Mouse (Mus musculus) liver, adult 2 months (tissue): ENCODE measurements around the gene Tmem106c. TPM values are rescaled to one million over a fixed set of nuclear protein-coding genes. Genes with fewer than 3 reads are reported as not detected.

Experiments used
- DNase-seq: peaks from one replicate; pipeline ENCODE4 v3.0.0-alpha.2; 2011; ENCODE audit warnings: low read depth, low spot score; ENCODE audit errors: extremely low read depth
- H3K27ac ChIP-seq: fragments of 200-500 bp; replicated peaks from 2 replicates; pipeline ENCODE4 v1.5.1; 2012; ENCODE audit warnings: low read depth, mild to moderate bottlenecking, control low read depth, inconsistent platforms, low read length; ENCODE audit not compliant: insufficient read depth
- H3K27me3 ChIP-seq: fragments of 200-500 bp; 2 replicates; pipeline ENCODE4 v1.6.1; 2012; ENCODE audit warnings: mild to moderate bottlenecking, moderate library complexity, low read length, inconsistent platforms; ENCODE audit not compliant: control insufficient read depth, insufficient read depth
- H3K36me3 ChIP-seq: fragments of 200-500 bp; 2 replicates; pipeline ENCODE4 v1.6.1; 2012; ENCODE audit warnings: low read length, inconsistent platforms; ENCODE audit not compliant: control insufficient read depth, insufficient read depth
- H3K4me1 ChIP-seq: fragments of 200-500 bp; 2 replicates; pipeline ENCODE4 v1.6.1; 2011; ENCODE audit warnings: low read length; ENCODE audit not compliant: control insufficient read depth, insufficient read depth
- H3K4me3 ChIP-seq: fragments of 200-500 bp; 2 replicates; pipeline ENCODE4 v1.5.1; 2011; ENCODE audit warnings: low read depth, mild to moderate bottlenecking, control low read depth, low read length, moderate library complexity; ENCODE audit not compliant: insufficient read depth
- H3K79me2 ChIP-seq: fragments of 200-500 bp; 2 replicates; pipeline ENCODE4 v1.6.1; 2012; ENCODE audit warnings: inconsistent platforms, mild to moderate bottlenecking, low read length, moderate library complexity; ENCODE audit not compliant: control insufficient read depth, insufficient read depth
- H3K9ac ChIP-seq: fragments of 200-500 bp; 2 replicates; pipeline ENCODE4 v1.6.1; 2012; ENCODE audit warnings: low read depth, mild to moderate bottlenecking, control low read depth, inconsistent platforms, low read length
- CTCF ChIP-seq: fragments of 200-500 bp; IDR thresholded peaks from 2 replicates; pipeline ENCODE4 v1.5.1; 2011; ENCODE audit warnings: low read depth, low read length, control low read depth
- POLR2A ChIP-seq: fragments of 200-500 bp; IDR thresholded peaks from 2 replicates; pipeline ENCODE4 v1.6.1; 2011; ENCODE audit warnings: low read length, control low read depth; ENCODE audit not compliant: insufficient read depth; ENCODE audit errors: extremely low read depth
- WGBS: fragments of 180-500 bp; shearing (Covaris S2); methylation state at CpG from one replicate; pipeline ENCODE4 v1.1.7; 2018; 5-methylcytosine and 5-hydroxymethylcytosine counted together
- polyA plus RNA-seq: library from polyadenylated mRNA; depleted of rRNA; stranded (reverse); fragments of >200 nt; gene quantifications from 2 replicates; pipeline ENCODE4 v1.2.3, GENCODE M21; 2012
- total RNA-seq: library from RNA; depleted of rRNA; stranded (reverse); fragments of >200 nt; gene quantifications from 2 replicates; pipeline ENCODE4 v1.2.3, GENCODE M21; 2014

The Tmem106c gene
- total and polyA plus RNA-seq, 2 experiments: 11.2 to 33.7 TPM

GRCm38 (mm10) chr15:97948720-97949119, 15.3 kb upstream of the Tmem106c start:
- 0 out of 2 replicates have a peak, but pooled peaks cover 2% of the 10 kb centered on the region for H3K27me3 ChIP-seq
- H3K27ac ChIP-seq: no peak overlapping the region
- H3K9ac ChIP-seq: no peak overlapping the region; the same call in none of the 2 replicates
- no peak for TF ChIP-seq CTCF
- TF ChIP-seq POLR2A: no peak
- no peak for DNase-seq
- no peaks in the 10 kb centered on the region for H3K79me2 ChIP-seq
- H3K4me1 ChIP-seq: no peaks in the 10 kb centered on the region
- no peaks in the 10 kb centered on the region for H3K36me3 ChIP-seq
- no peak overlapping the region; the same call in 1 of the 2 replicates for H3K4me3 ChIP-seq
- WGBS: 53% methylated on average over 7 of the region's 7 CpGs

DNA sequence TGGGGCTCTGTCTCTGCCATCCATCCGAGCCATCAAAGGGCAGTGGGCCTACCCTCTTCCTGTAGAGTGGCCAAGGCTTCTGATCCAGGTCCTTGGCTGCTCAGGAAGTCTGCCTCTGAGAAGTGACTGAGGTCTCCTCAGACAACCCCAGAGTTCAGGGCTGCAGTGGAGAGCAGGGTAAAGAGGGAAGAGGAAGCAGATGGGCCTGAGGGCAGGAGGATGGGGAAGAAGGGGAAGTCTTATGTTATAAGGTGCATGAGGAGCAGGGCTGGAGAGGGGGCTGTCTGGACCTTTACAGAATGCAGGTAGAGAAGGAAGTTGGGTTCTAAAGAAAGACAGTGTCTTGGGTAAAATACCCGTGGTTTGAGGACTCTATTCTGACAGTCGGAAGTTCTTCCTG, 14.3 kb upstream of the Tmem106c start:
- no peak overlapping the region for H3K4me3 ChIP-seq
- no peaks in the 10 kb centered on the region for H3K4me1 ChIP-seq
- no peaks in the 10 kb centered on the region for H3K79me2 ChIP-seq
- 0 out of 2 replicates have a peak, but pooled peaks cover 2% of the 10 kb centered on the region for H3K27me3 ChIP-seq
- DNase-seq: no peak
- H3K27ac ChIP-seq: no peak overlapping the region
- TF ChIP-seq POLR2A: no peak
- no peak overlapping the region; the same call in 1 of the 2 replicates for H3K9ac ChIP-seq
- 50% methylated on average over 3 of the region's 3 CpGs for WGBS
- no peaks in the 10 kb centered on the region for H3K36me3 ChIP-seq

GRCm38 (mm10) chr15:97950240-97950639, 13.8 kb upstream of the Tmem106c start:
- Histone ChIP-seq H3K4me1 (no peaks in the 10 kb centered on the region), H3K36me3 (no peaks in the 10 kb centered on the region), H3K4me3 (no peak overlapping the region), H3K27ac (no peak overlapping the region), H3K9ac (no peak overlapping the region), H3K27me3 (0 out of 2 replicates have a peak, but pooled peaks cover 2% of the 10 kb centered on the region), H3K79me2 (no peaks in the 10 kb centered on the region)
- 69% methylated on average over 7 of the region's 7 CpGs for WGBS
- DNase-seq: no peak
- TF ChIP-seq POLR2A: no peak
- TF ChIP-seq CTCF: no peak

DNA sequence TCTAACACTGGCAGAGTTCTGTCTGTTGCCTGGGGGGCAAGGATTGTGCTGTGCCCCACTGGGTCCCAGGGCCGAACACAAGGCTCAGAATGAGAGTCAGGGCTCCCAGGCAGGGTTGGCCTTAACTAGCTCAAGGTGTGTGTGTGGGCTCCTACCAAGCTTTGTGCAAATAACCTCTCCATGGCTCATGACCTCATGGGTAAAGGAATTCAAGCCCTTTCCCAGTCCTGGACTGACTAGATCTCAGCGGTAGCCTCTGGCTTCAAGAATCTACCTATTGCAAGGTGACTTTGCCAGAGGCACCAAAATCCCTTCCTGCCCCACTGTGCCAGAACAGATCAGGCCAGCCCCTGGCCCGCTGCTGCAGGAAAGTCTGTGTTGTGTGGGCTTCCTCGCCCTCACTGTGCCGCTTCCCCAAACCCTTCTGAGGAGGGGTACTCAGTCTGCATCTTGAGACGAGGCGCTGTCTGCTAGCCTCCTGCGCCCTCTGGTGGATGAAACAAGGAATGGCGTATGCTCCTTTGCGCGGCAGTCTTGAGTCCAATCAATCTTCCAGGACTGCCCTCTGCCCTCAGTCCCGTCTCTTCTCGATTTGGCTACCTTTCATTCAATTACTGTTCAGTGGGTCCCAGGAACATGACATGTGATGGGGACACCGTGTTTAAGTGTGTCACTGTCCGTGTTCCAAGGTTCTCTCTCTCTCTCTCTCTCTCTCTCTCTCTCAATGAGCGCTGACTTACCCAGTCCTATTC, 11.7 kb upstream of the Tmem106c start:
- H3K9ac ChIP-seq: no peak overlapping the region
- 16% methylated on average over 16 of the region's 16 CpGs for WGBS
- TF ChIP-seq CTCF (peak; percentile 97), POLR2A (no peak)
- DNase-seq: peak; percentile 50
- no peak overlapping the region for H3K27ac ChIP-seq
- no peaks in the 10 kb centered on the region for H3K36me3 ChIP-seq
- H3K27me3 ChIP-seq: 0 out of 2 replicates have a peak, but pooled peaks cover 2% of the 10 kb centered on the region
- H3K4me3 ChIP-seq: no peak overlapping the region
- H3K4me1 ChIP-seq: no peaks in the 10 kb centered on the region
- no peaks in the 10 kb centered on the region for H3K79me2 ChIP-seq

DNA sequence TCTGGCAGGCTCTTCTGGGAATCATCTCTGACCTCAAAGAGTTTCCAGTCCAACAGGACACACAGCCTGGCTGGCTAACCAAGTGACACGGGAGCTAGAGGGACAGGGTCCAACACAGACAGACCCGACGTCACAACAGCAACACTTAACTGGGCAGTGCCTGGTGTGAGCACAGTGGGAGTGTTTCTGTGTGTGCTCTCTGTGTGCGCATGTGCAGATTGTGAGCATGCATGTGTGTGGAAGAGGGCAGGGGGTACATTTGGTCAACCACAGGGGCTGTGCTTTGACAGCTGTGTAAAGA, 11.2 kb upstream of the Tmem106c start:
- Histone ChIP-seq H3K27me3 (0 out of 2 replicates have a peak, but pooled peaks cover 2% of the 10 kb centered on the region), H3K9ac (no peak overlapping the region), H3K36me3 (no peaks in the 10 kb centered on the region), H3K4me3 (no peak overlapping the region), H3K79me2 (no peaks in the 10 kb centered on the region), H3K4me1 (no peaks in the 10 kb centered on the region), H3K27ac (no peak overlapping the region)
- DNase-seq: no peak
- WGBS: 51% methylated on average over 4 of the region's 4 CpGs
- no peak for TF ChIP-seq CTCF
- no peak for TF ChIP-seq POLR2A

DNA sequence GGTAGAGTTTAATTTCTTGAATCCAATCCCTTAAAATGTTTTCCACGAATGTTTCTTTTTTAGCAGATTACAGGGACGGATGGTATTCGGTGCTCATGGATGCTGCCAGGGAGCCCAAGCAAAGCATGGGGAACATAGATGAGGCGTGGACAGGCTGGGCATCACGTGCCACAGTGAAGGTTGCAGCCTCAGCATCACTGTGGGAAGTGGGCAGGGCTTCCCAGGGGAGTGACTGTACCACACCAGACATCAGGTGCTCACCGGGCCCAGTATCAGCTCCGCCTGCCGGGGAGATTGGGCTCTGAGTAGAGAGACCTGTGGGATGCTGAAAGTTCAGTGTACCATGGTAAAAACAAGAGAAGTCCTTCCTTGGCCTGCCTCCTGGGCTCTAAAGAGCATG, 9.3 kb upstream of the Tmem106c start:
- no peak overlapping the region for H3K27ac ChIP-seq
- H3K4me1 ChIP-seq: no peaks in the 10 kb centered on the region
- no peak overlapping the region for H3K9ac ChIP-seq
- H3K36me3 ChIP-seq: no peaks in the 10 kb centered on the region
- no peaks in the 10 kb centered on the region for H3K27me3 ChIP-seq
- H3K79me2 ChIP-seq: no peaks in the 10 kb centered on the region
- H3K4me3 ChIP-seq: no peak overlapping the region
- TF ChIP-seq POLR2A (no peak), CTCF (no peak)
- DNase-seq: no peak
- WGBS: 75% methylated on average over 8 of the region's 8 CpGs
